Mouse (Mus musculus) hindbrain, embryonic 15.5 days (tissue): ENCODE results near the gene Tmem53. TPM values are rescaled to one million over a fixed set of nuclear protein-coding genes. Genes with fewer than 3 reads are reported as not detected.

ENCODE experiments used
- ATAC-seq: fragments of 200-750 bp; cut with Nextera tagmentation; 2 replicates; pipeline ENCODE4 v1.8.0; 2017; ENCODE audit warnings: low read depth, moderate number of reproducible peaks, moderate TSS enrichment; ENCODE audit not compliant: low FRiP score
- H3K27ac ChIP-seq: fragments of 300-500 bp; sonication (generic); replicated peaks from 2 replicates; pipeline ENCODE4 v1.5.1; 2015; ENCODE audit warnings: mild to moderate bottlenecking, inconsistent platforms
- H3K27me3 ChIP-seq: fragments of 300-500 bp; sonication (generic); 2 replicates; pipeline ENCODE4 v1.6.1; 2015; ENCODE audit warnings: control low read depth, inconsistent platforms
- H3K36me3 ChIP-seq: fragments of 300-500 bp; sonication (generic); 2 replicates; pipeline ENCODE4 v1.6.1; 2015; ENCODE audit warnings: control low read depth, inconsistent platforms
- H3K4me1 ChIP-seq: fragments of 300-500 bp; sonication (generic); replicated peaks from 2 replicates; pipeline ENCODE4 v1.6.1; 2015; ENCODE audit warnings: control low read depth, inconsistent platforms
- H3K4me2 ChIP-seq: fragments of 300-500 bp; sonication (generic); 2 replicates; pipeline ENCODE4 v1.6.1; 2015; ENCODE audit warnings: moderate library complexity, mild to moderate bottlenecking, inconsistent platforms
- H3K4me3 ChIP-seq: fragments of 300-500 bp; sonication (generic); 2 replicates; pipeline ENCODE4 v1.5.1; 2015; ENCODE audit warnings: mild to moderate bottlenecking, inconsistent platforms
- H3K9ac ChIP-seq: fragments of 300-500 bp; sonication (generic); 2 replicates; pipeline ENCODE4 v1.6.1; 2015; ENCODE audit warnings: inconsistent platforms
- H3K9me3 ChIP-seq: fragments of 300-500 bp; sonication (generic); 2 replicates; pipeline ENCODE4 v1.6.1; 2016; ENCODE audit warnings: control low read depth, inconsistent platforms
- WGBS: fragments of 180-500 bp; shearing (Covaris S2); methylation state at CpG from one replicate; pipeline ENCODE4 v1.1.7; 2015; 5-methylcytosine and 5-hydroxymethylcytosine counted together
- polyA plus RNA-seq: library from polyadenylated mRNA; unstranded; fragments of >200 nt; fragmentation: Nextera tagmentation; extraction: Ambion mirVana; gene quantifications from 2 replicates; pipeline ENCODE4 v1.2.1, GENCODE M21; 2015

Tmem53 gene
- polyA plus RNA-seq, 1 experiment from 2014 or later, result 9.6 TPM

GRCm38 (mm10) chr4:117224122-117224521, 27.6 kb upstream of the Tmem53 start:
- Histone ChIP-seq H3K27ac (no peak overlapping the region), H3K27me3 (no peaks in the 10 kb centered on the region), H3K9ac (no peak overlapping the region), H3K9me3 (no peaks in the 10 kb centered on the region), H3K4me1 (no peaks in the 10 kb centered on the region), H3K4me3 (no peak overlapping the region), H3K36me3 (no peaks in the 10 kb centered on the region), H3K4me2 (no peak overlapping the region)
- WGBS, result 82% methylated on average over 8 of the region's 8 CpGs
- no peak for ATAC-seq

DNA sequence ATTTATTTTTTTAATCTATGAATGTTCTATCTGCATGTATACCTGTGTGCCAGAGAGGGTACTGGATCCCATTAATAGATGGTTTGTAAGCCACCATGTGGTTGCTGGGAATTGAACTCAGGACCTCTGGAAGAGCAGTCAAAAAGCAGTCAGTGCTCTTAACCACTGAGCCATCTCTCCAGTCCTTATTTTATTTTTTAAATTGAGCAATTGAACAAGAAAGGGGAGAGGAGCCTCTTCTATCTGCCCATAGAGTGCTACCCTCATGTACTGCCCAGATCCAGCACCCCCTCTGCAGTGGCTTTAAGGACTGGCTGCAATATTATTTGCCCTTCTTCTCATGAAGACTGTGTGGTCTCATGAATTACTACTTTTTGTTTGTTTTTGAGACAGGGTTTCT, 26.5 kb upstream of the Tmem53 start:
- no peaks in the 10 kb centered on the region for H3K27me3 ChIP-seq
- H3K4me2 ChIP-seq, result no peak overlapping the region
- H3K4me1 ChIP-seq, result no peaks in the 10 kb centered on the region
- H3K9ac ChIP-seq, result no peak overlapping the region
- H3K4me3 ChIP-seq, result no peak overlapping the region
- H3K27ac ChIP-seq, result no peak overlapping the region
- no peak for ATAC-seq
- H3K36me3 ChIP-seq, result no peaks in the 10 kb centered on the region
- no peaks in the 10 kb centered on the region for H3K9me3 ChIP-seq

GRCm38 (mm10) chr4:117229590-117229989, 22.2 kb upstream of the Tmem53 start:
- no peak overlapping the region for H3K9ac ChIP-seq
- ATAC-seq, result no peak
- H3K9me3 ChIP-seq, result no peaks in the 10 kb centered on the region
- H3K4me3 ChIP-seq, result no peak overlapping the region
- H3K27ac ChIP-seq, result no peak overlapping the region
- no peak overlapping the region for H3K4me2 ChIP-seq
- H3K4me1 ChIP-seq, result no peaks in the 10 kb centered on the region
- H3K27me3 ChIP-seq, result no peaks in the 10 kb centered on the region
- no peaks in the 10 kb centered on the region for H3K36me3 ChIP-seq
- 76% methylated on average over 15 of the region's 15 CpGs for WGBS

DNA sequence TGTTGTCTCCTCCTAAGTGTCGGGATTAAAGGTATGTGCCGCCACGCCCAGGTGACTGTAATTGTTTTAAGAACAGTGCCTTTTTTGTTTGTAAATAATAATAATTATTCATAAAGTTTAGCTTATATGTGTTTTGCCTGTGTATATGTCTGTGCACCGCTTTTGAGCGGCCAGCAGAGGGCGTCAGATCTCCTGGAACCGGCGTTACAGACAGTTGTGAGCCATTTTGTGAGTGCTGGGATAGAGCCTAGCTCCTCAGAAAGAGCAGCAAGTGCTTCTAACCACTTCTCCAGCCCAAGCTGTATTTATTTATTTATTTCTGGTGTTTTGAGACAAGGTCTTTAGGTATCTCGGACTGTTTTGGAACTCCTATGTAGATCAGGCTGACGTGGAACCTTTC, 21.4 kb upstream of the Tmem53 start:
- Histone ChIP-seq H3K9me3 (no peaks in the 10 kb centered on the region), H3K9ac (no peak overlapping the region), H3K36me3 (no peaks in the 10 kb centered on the region), H3K27ac (no peak overlapping the region), H3K4me1 (no peaks in the 10 kb centered on the region), H3K4me3 (no peak overlapping the region), H3K4me2 (no peak overlapping the region), H3K27me3 (no peaks in the 10 kb centered on the region)
- 56% methylated on average over 10 of the region's 10 CpGs for WGBS
- ATAC-seq, result no peak

DNA sequence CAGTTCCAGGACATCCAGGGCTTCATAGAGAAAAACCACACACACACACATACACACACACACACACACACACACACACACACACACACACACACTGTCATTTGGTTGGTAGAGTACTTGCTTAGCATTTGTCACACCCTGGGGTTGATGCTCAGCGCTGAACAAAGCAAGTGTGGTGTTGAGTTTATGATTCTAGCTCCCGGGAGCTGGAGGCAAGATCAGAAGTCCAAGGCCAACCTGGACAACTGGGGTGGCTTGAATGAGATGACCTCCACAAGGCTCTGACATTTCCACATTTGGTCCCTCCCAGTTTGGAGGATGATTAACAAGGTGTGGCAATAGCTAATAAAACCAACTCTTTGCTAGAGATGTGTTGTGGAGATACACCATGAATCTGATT, 20.5 kb upstream of the Tmem53 start:
- no peaks in the 10 kb centered on the region for H3K36me3 ChIP-seq
- ATAC-seq, result no peak
- no peak overlapping the region for H3K27ac ChIP-seq
- H3K4me3 ChIP-seq, result no peak overlapping the region
- H3K4me2 ChIP-seq, result no peak overlapping the region
- no peaks in the 10 kb centered on the region for H3K9me3 ChIP-seq
- WGBS, result 91% methylated on average over 2 of the region's 2 CpGs
- no peak overlapping the region for H3K9ac ChIP-seq
- H3K4me1 ChIP-seq, result no peaks in the 10 kb centered on the region
- no peaks in the 10 kb centered on the region for H3K27me3 ChIP-seq

DNA sequence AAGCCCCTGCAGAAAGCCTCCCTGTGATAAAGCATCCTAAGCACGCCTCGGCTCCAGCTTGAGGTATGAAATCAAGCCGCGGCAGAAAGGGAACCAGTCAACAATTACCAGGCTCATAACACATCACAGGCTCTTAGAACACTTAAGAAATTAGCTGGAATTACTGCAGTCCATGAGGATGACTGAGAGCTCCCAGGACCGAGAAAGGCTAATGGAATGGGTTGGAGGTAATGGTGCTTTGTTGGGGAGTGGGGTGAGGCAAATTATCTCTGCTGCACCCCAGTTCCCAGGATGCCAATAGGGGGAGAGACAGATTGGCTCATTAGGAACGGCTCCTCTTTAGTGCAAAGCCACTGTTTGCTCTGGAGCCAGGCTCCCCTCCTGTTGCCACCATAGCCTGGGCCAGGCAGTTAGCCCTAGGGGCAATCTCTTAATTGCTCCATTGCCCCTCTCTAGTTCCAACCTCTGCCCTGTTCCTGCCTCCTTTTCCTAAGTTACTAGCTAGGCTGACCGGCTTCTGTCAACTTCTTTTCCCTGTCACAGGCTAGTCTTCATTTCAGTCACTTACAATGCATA, 17.5 kb upstream of the Tmem53 start:
- Histone ChIP-seq H3K9ac (no peak overlapping the region), H3K27ac (no peak overlapping the region), H3K36me3 (no peaks in the 10 kb centered on the region), H3K4me3 (no peak overlapping the region), H3K27me3 (no peaks in the 10 kb centered on the region), H3K4me2 (no peak overlapping the region), H3K4me1 (no peaks in the 10 kb centered on the region), H3K9me3 (no peaks in the 10 kb centered on the region)
- ATAC-seq, result peak; percentile 48; the same call in 1 of the 2 replicates
- WGBS, result 54% methylated on average over 7 of the region's 7 CpGs

GRCm38 (mm10) chr4:117235822-117236221, 15.9 kb upstream of the Tmem53 start:
- Histone ChIP-seq H3K27ac (no peak overlapping the region), H3K9ac (no peak overlapping the region), H3K4me3 (no peak overlapping the region), H3K36me3 (no peaks in the 10 kb centered on the region), H3K27me3 (no peaks in the 10 kb centered on the region), H3K4me2 (no peak overlapping the region), H3K4me1 (no peaks in the 10 kb centered on the region), H3K9me3 (no peaks in the 10 kb centered on the region)
- ATAC-seq, result no peak
- WGBS, result 61% methylated on average over 4 of the region's 4 CpGs

- no peaks in the 10 kb centered on the region for H3K27me3 ChIP-seq
- 48% methylated on average over 2 of the region's 2 CpGs for WGBS
Measured at GRCm38 (mm10) chr4:117239153-117239552, 12.6 kb upstream of the Tmem53 start.

DNA sequence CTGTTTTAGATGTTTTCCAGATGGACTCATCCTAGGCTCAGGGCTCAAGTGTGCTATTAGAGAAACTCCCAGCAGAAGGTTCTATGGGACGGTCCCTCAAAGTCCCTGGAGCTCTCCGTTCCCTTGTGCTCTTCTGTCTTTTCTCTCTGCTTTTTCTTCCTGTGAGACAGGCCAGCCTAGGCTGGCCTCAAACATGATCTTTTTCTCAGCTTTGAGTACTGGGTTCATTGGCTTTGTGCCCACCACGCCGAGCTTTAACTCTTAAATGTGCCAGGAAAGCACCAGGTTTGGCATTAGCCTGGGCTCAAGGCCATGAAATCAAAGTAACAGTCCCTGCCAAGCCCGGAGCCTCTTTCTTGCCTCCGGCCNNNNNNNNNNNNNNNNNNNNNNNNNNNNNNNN, 10.9 kb upstream of the Tmem53 start:
- ATAC-seq, result no peak

More at GRCm38 (mm10) chr4:117239153-117239552, 12.6 kb upstream of the Tmem53 start:
- no peak overlapping the region for H3K9ac ChIP-seq
- H3K4me1 ChIP-seq, result no peaks in the 10 kb centered on the region
- H3K27ac ChIP-seq, result no peak overlapping the region
- no peak for ATAC-seq
- no peak overlapping the region for H3K4me3 ChIP-seq
- H3K9me3 ChIP-seq, result no peaks in the 10 kb centered on the region
- H3K36me3 ChIP-seq, result no peaks in the 10 kb centered on the region
- H3K4me2 ChIP-seq, result no peak overlapping the region

DNA sequence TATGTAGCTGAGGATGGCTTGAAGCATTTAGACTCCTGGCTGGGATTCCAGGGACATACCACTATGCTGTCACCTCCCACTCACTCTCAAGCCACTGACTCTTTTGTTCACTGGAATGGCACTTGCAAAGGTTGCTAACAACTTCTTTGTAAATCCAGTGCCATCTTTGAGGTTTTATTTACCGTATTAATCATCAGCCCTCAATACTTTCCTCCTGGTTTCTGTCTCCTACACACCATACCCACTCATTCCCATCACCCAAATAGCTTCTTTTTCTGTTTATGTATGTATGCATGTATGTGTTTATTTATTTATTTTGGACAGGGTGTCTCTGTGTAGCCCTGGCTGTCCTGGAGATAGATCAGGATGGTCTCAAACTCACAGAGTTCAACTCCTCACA, 769 bp upstream of the Tmem53 start:
- Histone ChIP-seq H3K27me3 (no peaks in the 10 kb centered on the region), H3K9ac (no peak overlapping the region), H3K27ac (no peak overlapping the region), H3K4me3 (peak overlapping the region; percentile 65), H3K4me1 (peaks cover 16% of the 10 kb centered on the region), H3K4me2 (peak overlapping the region; percentile 73), H3K36me3 (no peaks in the 10 kb centered on the region), H3K9me3 (no peaks in the 10 kb centered on the region)
- WGBS, result 83% methylated on average over 1 of the region's 1 CpGs
- ATAC-seq, result no peak

More for the DNA sequence above, 10.9 kb upstream of the Tmem53 start:
- Histone ChIP-seq H3K9ac (no peak overlapping the region), H3K27ac (no peak overlapping the region), H3K4me1 (no peaks in the 10 kb centered on the region), H3K4me3 (no peak overlapping the region), H3K9me3 (no peaks in the 10 kb centered on the region), H3K27me3 (no peaks in the 10 kb centered on the region), H3K36me3 (no peaks in the 10 kb centered on the region), H3K4me2 (no peak overlapping the region)
- WGBS, result 69% methylated on average over 6 of the region's 6 CpGs

- Histone ChIP-seq H3K27me3 (no peaks in the 10 kb centered on the region), H3K4me3 (peak overlapping the region; percentile 65), H3K4me1 (peaks cover 16% of the 10 kb centered on the region), H3K36me3 (no peaks in the 10 kb centered on the region), H3K9ac (peak overlapping the region; percentile 62), H3K27ac (peak overlapping the region; percentile 83), H3K9me3 (no peaks in the 10 kb centered on the region), H3K4me2 (peak overlapping the region; percentile 73)
- ATAC-seq, result no peak; the same call in 1 of the 2 replicates
- 28% methylated on average over 5 of the region's 5 CpGs for WGBS
Measured at GRCm38 (mm10) chr4:117252351-117252750, 600 bp downstream of the Tmem53 start.

DNA sequence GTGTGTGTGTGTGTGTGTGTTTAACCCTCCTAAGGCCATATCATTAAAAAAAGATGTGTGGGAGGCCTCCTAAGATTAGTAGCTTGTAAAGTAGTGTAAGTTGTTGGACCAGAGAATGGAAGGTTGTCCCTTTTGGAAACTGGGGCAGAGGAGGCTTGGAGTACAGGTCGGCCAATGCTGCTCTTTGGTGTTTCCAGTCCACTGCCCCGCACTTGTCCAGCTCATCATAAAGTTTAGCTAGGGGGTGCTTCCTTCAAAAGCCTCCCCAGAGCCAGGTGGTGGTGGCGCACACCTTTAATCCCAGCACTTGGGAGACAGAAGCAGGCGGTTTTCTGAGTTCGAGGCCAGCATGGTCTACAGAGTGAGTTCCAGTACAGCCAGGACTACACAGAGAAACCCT, 1.0 kb downstream of the Tmem53 start:
- no peaks in the 10 kb centered on the region for H3K9me3 ChIP-seq
- H3K9ac ChIP-seq, result no peak overlapping the region
- peak overlapping the region; percentile 65 for H3K4me3 ChIP-seq
- peak overlapping the region; percentile 73 for H3K4me2 ChIP-seq
- WGBS, result 92% methylated on average over 5 of the region's 5 CpGs
- H3K27ac ChIP-seq, result 0 out of 2 replicates have a peak overlapping the region, but pooled peaks have one; percentile 83
- H3K36me3 ChIP-seq, result no peaks in the 10 kb centered on the region
- no peak for ATAC-seq
- H3K27me3 ChIP-seq, result no peaks in the 10 kb centered on the region
- peaks cover 16% of the 10 kb centered on the region for H3K4me1 ChIP-seq
